Mouse (Mus musculus) spleen, adult 2 months (tissue): ENCODE results near the gene Nrd1. TPM values are rescaled to one million over a fixed set of nuclear protein-coding genes. Genes with fewer than 3 reads are reported as not detected.

Experiments
- DNase-seq, 2 experiments: peaks; one replicate each; pipeline versions ENCODE4 v3.0.0 to v3.0.0-alpha.2; 2012 to 2021; ENCODE audit warnings: low spot score in 2 of 2, low read depth in 1 of 2
- H3K27ac ChIP-seq: fragments of 200-500 bp; 2 replicates; pipeline ENCODE4 v1.5.1; 2012; ENCODE audit warnings: low read length, inconsistent platforms; ENCODE audit not compliant: insufficient read depth
- H3K27me3 ChIP-seq: fragments of 200-500 bp; 2 replicates; pipeline ENCODE4 v1.6.1; 2012; ENCODE audit warnings: mild to moderate bottlenecking, moderate library complexity, low read length, inconsistent platforms; ENCODE audit not compliant: control insufficient read depth, insufficient read depth
- H3K36me3 ChIP-seq: fragments of 200-500 bp; 2 replicates; pipeline ENCODE4 v1.6.1; 2012; ENCODE audit warnings: mild to moderate bottlenecking, low read length, inconsistent platforms; ENCODE audit not compliant: control insufficient read depth, insufficient read depth
- H3K4me1 ChIP-seq: fragments of 200-500 bp; 2 replicates; pipeline ENCODE4 v1.6.1; 2011; ENCODE audit warnings: inconsistent platforms; ENCODE audit not compliant: control insufficient read depth, insufficient read depth, insufficient read length
- H3K4me3 ChIP-seq: fragments of 200-500 bp; 2 replicates; pipeline ENCODE4 v1.5.1; 2011; ENCODE audit warnings: mild to moderate bottlenecking, inconsistent platforms; ENCODE audit not compliant: insufficient read depth, insufficient read length; ENCODE audit errors: extremely low read depth
- CTCF ChIP-seq: fragments of 200-500 bp; IDR thresholded peaks from 2 replicates; pipeline ENCODE4 v1.5.1; 2011; ENCODE audit warnings: mild to moderate bottlenecking, inconsistent platforms; ENCODE audit not compliant: insufficient read depth, insufficient read length, insufficient replicate concordance; ENCODE audit errors: extremely low read depth
- POLR2A ChIP-seq: fragments of 200-500 bp; IDR thresholded peaks from 2 replicates; pipeline ENCODE4 v1.6.1; 2011; ENCODE audit warnings: low read depth, low read length, inconsistent platforms
- WGBS: fragments of 180-500 bp; shearing (Covaris S2); methylation state at CpG from one replicate; pipeline ENCODE4 v1.1.7; 2018; 5-methylcytosine and 5-hydroxymethylcytosine counted together
- polyA plus RNA-seq: library from polyadenylated mRNA; depleted of rRNA; stranded (reverse); fragments of >200 nt; gene quantifications from 2 replicates; pipeline ENCODE4 v1.2.3, GENCODE M21; 2012

Nrd1 gene
- polyA plus RNA-seq, 1 experiment = 23.0 TPM

- no peak for DNase-seq
- no peak for TF ChIP-seq POLR2A
- TF ChIP-seq CTCF = no peak
- H3K27ac ChIP-seq = no peak overlapping the region
- no peak overlapping the region for H3K4me3 ChIP-seq
- H3K4me1 ChIP-seq = no peaks in the 10 kb centered on the region
- peaks cover 43% of the 10 kb centered on the region for H3K36me3 ChIP-seq
- no peaks in the 10 kb centered on the region for H3K27me3 ChIP-seq
- WGBS = 86% methylated on average over 4 of the region's 4 CpGs
These were observed 58.9 kb downstream of the Nrd1 start for GRCm38 (mm10) chr4:109059255-109059821.

DNA sequence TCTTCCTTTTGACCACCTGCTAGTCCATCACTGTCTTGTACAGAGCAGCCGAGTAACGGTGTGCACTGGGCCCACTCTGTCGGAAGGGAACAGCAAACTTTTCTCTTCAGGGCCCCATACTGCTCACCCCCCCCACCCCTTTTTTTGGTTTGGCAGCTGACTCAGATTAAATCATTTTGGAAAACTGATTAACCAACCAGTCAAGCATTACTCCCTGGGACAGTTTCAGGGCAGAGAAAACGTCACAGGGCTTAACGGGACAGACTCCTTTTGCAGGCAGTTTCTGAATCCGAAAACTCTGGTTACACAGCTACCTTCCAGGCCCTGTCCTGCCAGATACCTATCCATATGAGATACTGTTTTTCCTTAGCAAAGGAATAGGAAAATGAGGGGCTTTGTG, 64.5 kb downstream of the Nrd1 start:
- no peak for DNase-seq
- 95% methylated on average over 6 of the region's 6 CpGs for WGBS

DNA sequence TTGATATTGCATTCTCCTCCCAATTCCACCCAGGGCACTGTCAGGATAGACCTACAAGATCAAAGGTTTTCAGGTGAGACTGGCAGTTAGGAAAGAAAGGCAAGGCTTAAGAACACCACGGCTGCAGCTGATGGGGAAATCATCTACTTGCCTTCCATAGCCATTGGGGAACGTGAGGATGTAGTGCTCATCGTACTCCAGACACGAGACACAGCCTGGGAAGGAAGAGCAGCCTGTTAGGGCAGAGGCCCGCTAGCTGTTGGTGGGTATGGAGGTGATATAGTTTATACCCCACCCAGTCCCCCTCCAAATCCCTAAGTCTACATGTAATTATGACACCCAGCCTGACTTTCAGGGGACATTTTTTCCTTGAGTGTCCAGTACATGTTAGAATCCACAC, 65.3 kb downstream of the Nrd1 start:
- WGBS = 96% methylated on average over 5 of the region's 5 CpGs
- H3K36me3 ChIP-seq = peaks cover 58% of the 10 kb centered on the region

More for the DNA sequence above, 64.5 kb downstream of the Nrd1 start:
- Histone ChIP-seq H3K27me3 (no peaks in the 10 kb centered on the region), H3K4me3 (no peak overlapping the region), H3K36me3 (peaks cover 61% of the 10 kb centered on the region), H3K27ac (no peak overlapping the region), H3K4me1 (no peaks in the 10 kb centered on the region)
- TF ChIP-seq CTCF (no peak), POLR2A (no peak)

DNA sequence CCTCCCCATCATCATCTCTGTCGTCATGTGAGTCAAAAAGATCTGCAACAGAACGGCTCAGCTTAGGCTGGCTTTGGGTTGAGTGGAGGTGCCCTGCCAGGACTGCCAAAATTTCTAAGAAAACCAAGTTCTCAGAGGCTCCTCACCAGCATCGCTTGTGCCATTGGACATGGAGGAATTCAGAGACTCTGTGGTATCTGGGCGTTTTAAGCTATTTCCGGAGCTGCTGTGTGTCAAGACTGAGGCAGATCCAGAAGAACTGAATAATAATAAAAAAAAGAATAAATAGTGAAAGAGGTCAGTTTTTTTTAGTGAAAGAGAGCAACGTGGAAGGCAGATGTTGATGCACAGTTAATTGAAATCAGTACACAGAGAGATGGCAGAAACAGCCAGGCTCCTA, 72.4 kb downstream of the Nrd1 start:
- no peak overlapping the region for H3K27ac ChIP-seq
- 91% methylated on average over 6 of the region's 6 CpGs for WGBS
- peaks cover 27% of the 10 kb centered on the region for H3K36me3 ChIP-seq

More for the DNA sequence above, 65.3 kb downstream of the Nrd1 start:
- no peaks in the 10 kb centered on the region for H3K4me1 ChIP-seq
- no peak for DNase-seq
- no peak overlapping the region for H3K4me3 ChIP-seq
- no peak overlapping the region for H3K27ac ChIP-seq
- no peaks in the 10 kb centered on the region for H3K27me3 ChIP-seq
- TF ChIP-seq POLR2A (no peak), CTCF (no peak)

GRCm38 (mm10) chr4:109073296-109073695, 72.8 kb downstream of the Nrd1 start:
- 92% methylated on average over 3 of the region's 3 CpGs for WGBS
- Histone ChIP-seq H3K27me3 (no peaks in the 10 kb centered on the region), H3K4me3 (no peak overlapping the region), H3K4me1 (no peaks in the 10 kb centered on the region), H3K36me3 (peaks cover 25% of the 10 kb centered on the region), H3K27ac (no peak overlapping the region)
- TF ChIP-seq CTCF = no peak
- no peak for TF ChIP-seq POLR2A
- DNase-seq = no peak

More for the DNA sequence above, 72.4 kb downstream of the Nrd1 start:
- no peak overlapping the region for H3K4me3 ChIP-seq
- no peak for TF ChIP-seq CTCF
- TF ChIP-seq POLR2A = no peak
- no peaks in the 10 kb centered on the region for H3K4me1 ChIP-seq
- H3K27me3 ChIP-seq = no peaks in the 10 kb centered on the region
- DNase-seq = no peak

DNA sequence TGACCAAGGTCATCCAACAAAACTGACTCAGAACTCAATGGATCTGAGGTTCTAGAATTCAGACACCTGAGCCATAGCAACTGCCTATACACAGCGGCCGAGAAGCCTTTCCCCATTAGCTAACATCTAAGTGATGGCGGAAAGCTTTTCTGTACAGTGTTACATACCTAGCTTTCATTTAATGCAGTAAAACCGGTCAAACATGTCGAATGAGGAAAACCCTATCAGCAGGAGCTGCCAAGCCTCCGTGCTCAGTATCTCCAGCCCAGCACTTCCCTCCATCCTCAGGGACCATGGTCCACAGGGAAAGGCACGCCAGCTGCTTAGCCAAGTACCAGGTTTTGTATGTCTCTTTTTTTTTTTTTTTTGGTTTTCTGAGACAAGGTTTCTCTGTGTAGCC, 78.5 kb downstream of the Nrd1 start:
- H3K4me1 ChIP-seq = no peaks in the 10 kb centered on the region; the same call in 1 of the 2 replicates
- peak overlapping the region; percentile 46; the same call in 1 of the 2 replicates for H3K27ac ChIP-seq
- H3K27me3 ChIP-seq = no peaks in the 10 kb centered on the region
- DNase-seq = no peak
- H3K4me3 ChIP-seq = no peak overlapping the region
- peaks cover 30% of the 10 kb centered on the region for H3K36me3 ChIP-seq
- TF ChIP-seq CTCF (no peak), POLR2A (no peak)
- WGBS = 93% methylated on average over 7 of the region's 7 CpGs

GRCm38 (mm10) chr4:109079676-109080075, 79.2 kb downstream of the Nrd1 start:
- 61% methylated on average over 3 of the region's 3 CpGs for WGBS
- DNase-seq = peak; percentile 15
- Histone ChIP-seq H3K4me1 (no peaks in the 10 kb centered on the region; the same call in 1 of the 2 replicates), H3K36me3 (peaks cover 29% of the 10 kb centered on the region), H3K27ac (peak overlapping the region; percentile 66), H3K27me3 (no peaks in the 10 kb centered on the region), H3K4me3 (no peak overlapping the region)
- TF ChIP-seq CTCF (no peak), POLR2A (no peak)
